Mouse (Mus musculus): ENCODE data around the gene Gm45140.

- TF ChIP-seq MAFK (IDR thresholded peaks at IDR 0.05; ENCODE audit: insufficient read depth, low read depth, low read length) = no peak
- no peak for TF ChIP-seq ZC3H11A (IDR thresholded peaks at IDR 0.05; ENCODE audit: borderline replicate concordance, low read depth, low read length)
- TF ChIP-seq ZNF384 (IDR thresholded peaks at IDR 0.05; ENCODE audit: low read depth, low read length) = no peak
- no peak for TF ChIP-seq HCFC1 (IDR thresholded peaks at IDR 0.05; ENCODE audit: borderline replicate concordance, insufficient read depth, low read length)
- TF ChIP-seq CHD2 (IDR thresholded peaks at IDR 0.05; ENCODE audit: low read depth, low read length) = no peak
Measured at GRCm38 (mm10) chr6:87779174-87780165, 56.1 kb downstream of the Gm45140 start.
